Mouse (Mus musculus) stomach, postnatal 0 days (tissue): ENCODE measurements at regions not wholly inside any gene's neighbourhood (a gene's known extent, or its start where the extent isn't known, plus 50 kb on each side); places are given as distances from the start of the nearest gene placed in this dataset.

Experiments used
- ATAC-seq: fragments of 200-750 bp; cut with Nextera tagmentation; 2 replicates; pipeline ENCODE4 v1.8.0; 2017; ENCODE audit not compliant: low FRiP score, low TSS enrichment
- DNase-seq: peaks from one replicate; pipeline ENCODE4 v3.0.0-alpha.2; 2016; ENCODE audit warnings: low spot score
- H3K27ac ChIP-seq: fragments of 300-500 bp; sonication (generic); replicated peaks from 2 replicates; pipeline ENCODE4 v1.5.1; 2014; ENCODE audit warnings: mild to moderate bottlenecking, control low read depth
- H3K27me3 ChIP-seq: fragments of 300-500 bp; sonication (generic); 2 replicates; pipeline ENCODE4 v1.6.1; 2014; ENCODE audit warnings: low read length; ENCODE audit not compliant: control insufficient read depth, insufficient read depth
- H3K36me3 ChIP-seq: fragments of 300-500 bp; sonication (generic); 2 replicates; pipeline ENCODE4 v1.6.1; 2014; ENCODE audit warnings: low read length, mixed read lengths; ENCODE audit not compliant: control insufficient read depth, insufficient read depth
- H3K4me1 ChIP-seq: fragments of 300-500 bp; sonication (generic); replicated peaks from 2 replicates; pipeline ENCODE4 v1.6.1; 2014; ENCODE audit warnings: antibody characterized with exemption; ENCODE audit not compliant: control insufficient read depth, insufficient read depth
- H3K4me2 ChIP-seq: fragments of 300-500 bp; sonication (generic); replicated peaks from 2 replicates; pipeline ENCODE4 v1.6.1; 2014; ENCODE audit warnings: low read depth, mild to moderate bottlenecking, control low read depth, moderate library complexity
- H3K4me3 ChIP-seq: fragments of 300-500 bp; sonication (generic); 2 replicates; pipeline ENCODE4 v1.5.1; 2014; ENCODE audit warnings: low read depth, low read length, control low read depth
- H3K9ac ChIP-seq: fragments of 300-500 bp; sonication (generic); 2 replicates; pipeline ENCODE4 v1.6.1; 2014; ENCODE audit warnings: mild to moderate bottlenecking, low read length, control low read depth, mixed read lengths
- H3K9me3 ChIP-seq: fragments of 300-500 bp; sonication (generic); 2 replicates; pipeline ENCODE4 v1.6.1; 2016; ENCODE audit warnings: low read length; ENCODE audit not compliant: control insufficient read depth
- CTCF ChIP-seq: IDR thresholded peaks from 2 replicates; pipeline ENCODE4 v1.5.1; 2016; ENCODE audit warnings: antibody characterized with exemption, low read depth, mild to moderate bottlenecking, moderate library complexity
- EP300 ChIP-seq: optimal IDR thresholded peaks from 2 replicates; pipeline ENCODE3; 2016; ENCODE audit warnings: antibody characterized with exemption
- WGBS: fragments of 180-500 bp; shearing (Covaris S2); extraction: QIAGEN DNeasy Blood & Tissue Kit; methylation state at CpG from one replicate; pipeline ENCODE4 v1.1.7; 2014; 5-methylcytosine and 5-hydroxymethylcytosine counted together

GRCm38 (mm10) chr7:40392207-40392606 lies 505.9 kb upstream of the Vstm2b start:
- Histone ChIP-seq H3K27me3 (no peaks in the 10 kb centered on the region), H3K36me3 (no peaks in the 10 kb centered on the region), H3K4me2 (no peak overlapping the region), H3K9ac (no peak overlapping the region), H3K9me3 (no peaks in the 10 kb centered on the region), H3K27ac (no peak overlapping the region), H3K4me3 (no peak overlapping the region), H3K4me1 (no peaks in the 10 kb centered on the region)
- TF ChIP-seq CTCF (no peak), EP300 (no peak)
- DNase-seq (no peak), ATAC-seq (no peak)
- WGBS = 44% methylated on average over 3 of the region's 3 CpGs

- Histone ChIP-seq H3K27me3 (no peaks in the 10 kb centered on the region), H3K27ac (no peak overlapping the region), H3K9me3 (no peaks in the 10 kb centered on the region), H3K4me1 (no peaks in the 10 kb centered on the region), H3K4me2 (no peak overlapping the region), H3K4me3 (no peak overlapping the region), H3K9ac (no peak overlapping the region), H3K36me3 (no peaks in the 10 kb centered on the region)
- WGBS = 68% methylated on average over 1 of the region's 1 CpGs
- no peak for TF ChIP-seq EP300
- no peak for TF ChIP-seq CTCF
- DNase-seq = no peak
- ATAC-seq = no peak
Measured at GRCm38 (mm10) chr7:40392699-40393098, 505.4 kb upstream of the Vstm2b start.

- 68% methylated on average over 5 of the region's 5 CpGs for WGBS
- Histone ChIP-seq H3K4me2 (no peak overlapping the region), H3K27ac (no peak overlapping the region), H3K36me3 (no peaks in the 10 kb centered on the region), H3K27me3 (no peaks in the 10 kb centered on the region), H3K9me3 (no peaks in the 10 kb centered on the region), H3K4me3 (no peak overlapping the region), H3K9ac (no peak overlapping the region), H3K4me1 (no peaks in the 10 kb centered on the region)
- TF ChIP-seq EP300 = no peak
- TF ChIP-seq CTCF = no peak
- no peak for DNase-seq
- ATAC-seq = no peak
Measured at GRCm38 (mm10) chr7:40398266-40398665, 499.9 kb upstream of the Vstm2b start.

- DNase-seq = no peak
- TF ChIP-seq EP300 (no peak), CTCF (no peak)
- ATAC-seq = no peak
- no peaks in the 10 kb centered on the region for H3K4me1 ChIP-seq
- H3K27me3 ChIP-seq = no peaks in the 10 kb centered on the region
- WGBS = 61% methylated on average over 2 of the region's 2 CpGs
- no peak overlapping the region for H3K4me2 ChIP-seq
- no peaks in the 10 kb centered on the region for H3K36me3 ChIP-seq
- H3K4me3 ChIP-seq = no peak overlapping the region
- no peak overlapping the region for H3K9ac ChIP-seq
- H3K27ac ChIP-seq = no peak overlapping the region
- H3K9me3 ChIP-seq = no peaks in the 10 kb centered on the region
Measured at GRCm38 (mm10) chr7:40419332-40419731, 478.8 kb upstream of the Vstm2b start.

GRCm38 (mm10) chr7:40422125-40422524 lies 476.0 kb upstream of the Vstm2b start:
- WGBS = 61% methylated on average over 4 of the region's 4 CpGs
- Histone ChIP-seq H3K9me3 (no peaks in the 10 kb centered on the region), H3K9ac (no peak overlapping the region), H3K27ac (no peak overlapping the region), H3K36me3 (no peaks in the 10 kb centered on the region), H3K4me1 (no peaks in the 10 kb centered on the region), H3K4me3 (no peak overlapping the region), H3K27me3 (no peaks in the 10 kb centered on the region), H3K4me2 (no peak overlapping the region)
- no peak for DNase-seq
- TF ChIP-seq EP300 = no peak
- no peak for TF ChIP-seq CTCF
- ATAC-seq = no peak

GRCm38 (mm10) chr7:40429416-40429815 lies 468.7 kb upstream of the Vstm2b start:
- ATAC-seq = no peak
- Histone ChIP-seq H3K9ac (no peak overlapping the region), H3K36me3 (no peaks in the 10 kb centered on the region), H3K27ac (no peak overlapping the region), H3K27me3 (no peaks in the 10 kb centered on the region), H3K9me3 (no peaks in the 10 kb centered on the region), H3K4me1 (no peaks in the 10 kb centered on the region), H3K4me3 (no peak overlapping the region), H3K4me2 (no peak overlapping the region)
- no peak for DNase-seq
- no peak for TF ChIP-seq EP300
- WGBS = 91% methylated on average over 2 of the region's 2 CpGs
